Mouse (Mus musculus): Measurements from ENCODE around the gene Arid2.

Arid2 gene

GRCm38 (mm10) chr15:96345312-96345849 lies 58.1 kb downstream of the Arid2 start:
- DNase-seq (ENCODE audit: low spot score) = no peak

GRCm38 (mm10) chr15:96351432-96351831 lies 64.1 kb downstream of the Arid2 start:
- DNase-seq (ENCODE audit: low spot score) = no peak

- no peak for DNase-seq (ENCODE audit: low spot score)
Observed at GRCm38 (mm10) chr15:96358871-96359270, 71.6 kb downstream of the Arid2 start.

GRCm38 (mm10) chr15:96360614-96361013 lies 73.3 kb downstream of the Arid2 start:
- no peak for DNase-seq (ENCODE audit: low spot score)

GRCm38 (mm10) chr15:96365351-96365750 lies 78.0 kb downstream of the Arid2 start:
- no peak for DNase-seq (ENCODE audit: low spot score)

GRCm38 (mm10) chr15:96366176-96366963 lies 79.1 kb downstream of the Arid2 start:
- DNase-seq (ENCODE audit: low spot score) = no peak

GRCm38 (mm10) chr15:96371311-96371710 lies 84.0 kb downstream of the Arid2 start:
- no peak for DNase-seq (ENCODE audit: low spot score)

GRCm38 (mm10) chr15:96372628-96373027 lies 85.3 kb downstream of the Arid2 start:
- no peak for DNase-seq (ENCODE audit: low spot score)

- DNase-seq (ENCODE audit: low spot score) = no peak
Observed at GRCm38 (mm10) chr15:96373161-96373560, 85.8 kb downstream of the Arid2 start.

GRCm38 (mm10) chr15:96376214-96376613 lies 88.9 kb downstream of the Arid2 start:
- no peak for DNase-seq (ENCODE audit: low spot score)

- DNase-seq (ENCODE audit: low spot score) = no peak
Observed at GRCm38 (mm10) chr15:96377263-96377662, 89.9 kb downstream of the Arid2 start.

- no peak for DNase-seq (ENCODE audit: low spot score)
Observed at GRCm38 (mm10) chr15:96377701-96378100, 90.4 kb downstream of the Arid2 start.

- DNase-seq (ENCODE audit: low spot score) = no peak
Observed at GRCm38 (mm10) chr15:96382223-96382622, 94.9 kb downstream of the Arid2 start.

GRCm38 (mm10) chr15:96388565-96388964 lies 101.2 kb downstream of the Arid2 start:
- no peak for DNase-seq (ENCODE audit: low spot score)

- no peak for DNase-seq (ENCODE audit: low spot score)
Observed at GRCm38 (mm10) chr15:96392878-96393277, 105.6 kb downstream of the Arid2 start.

GRCm38 (mm10) chr15:96395071-96395470 lies 107.8 kb downstream of the Arid2 start:
- DNase-seq (ENCODE audit: low spot score) = no peak

- no peak for DNase-seq (ENCODE audit: low spot score)
Observed at GRCm38 (mm10) chr15:96396641-96397344, 109.5 kb downstream of the Arid2 start.

- DNase-seq (ENCODE audit: low spot score) = no peak
Observed at GRCm38 (mm10) chr15:96398333-96398732, 111.0 kb downstream of the Arid2 start.

GRCm38 (mm10) chr15:96405548-96405947 lies 118.2 kb downstream of the Arid2 start:
- DNase-seq (ENCODE audit: low spot score) = no peak

- no peak for DNase-seq (ENCODE audit: low spot score)
Observed at GRCm38 (mm10) chr15:96406253-96406652, 118.9 kb downstream of the Arid2 start.

- DNase-seq (ENCODE audit: low spot score) = no peak
Observed at GRCm38 (mm10) chr15:96407151-96407550, 119.8 kb downstream of the Arid2 start.

- no peak for DNase-seq (ENCODE audit: low spot score)
Observed at GRCm38 (mm10) chr15:96408717-96409121, 121.4 kb downstream of the Arid2 start.

- no peak for DNase-seq (ENCODE audit: low spot score)
Observed at GRCm38 (mm10) chr15:96418161-96418560, 130.8 kb downstream of the Arid2 start.
